Mouse (Mus musculus): Measurements from ENCODE around the gene Has3.

Has3 gene

DNA sequence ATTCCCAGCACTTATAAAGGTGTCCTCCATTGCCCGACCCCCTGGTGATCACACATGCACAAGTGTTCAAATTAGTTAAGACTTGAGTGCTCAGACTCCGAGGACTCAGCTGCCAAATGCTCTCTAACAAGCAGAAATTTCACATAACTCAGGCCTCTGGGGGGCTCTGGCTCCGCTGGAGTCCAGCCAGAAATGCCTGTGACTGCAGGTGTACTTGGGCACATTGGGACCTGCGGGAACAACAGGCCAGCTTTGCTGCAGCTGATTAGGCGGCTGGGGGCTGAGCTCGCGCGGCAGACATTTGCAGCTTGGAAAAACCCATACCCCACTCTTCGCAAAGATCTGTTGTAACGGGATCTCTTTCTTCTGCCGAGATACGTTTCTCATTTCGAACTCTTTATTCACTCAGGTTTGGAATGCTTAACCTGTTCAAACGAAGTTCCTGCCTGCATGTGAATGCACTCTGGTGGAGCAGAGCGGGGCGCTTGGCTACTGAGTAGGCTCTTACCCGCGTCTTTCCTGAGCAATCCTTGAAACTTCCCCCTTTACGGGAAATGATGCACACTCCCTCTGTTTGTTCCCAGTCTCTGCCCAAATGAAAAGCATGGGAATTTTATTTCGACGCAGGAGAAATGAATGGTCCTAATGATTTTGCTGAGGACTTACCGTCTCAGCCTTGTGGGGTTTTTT, 62.5 kb downstream of the Has3 start:
- no peak for DNase-seq (ENCODE audit: low read depth, low spot score)

DNA sequence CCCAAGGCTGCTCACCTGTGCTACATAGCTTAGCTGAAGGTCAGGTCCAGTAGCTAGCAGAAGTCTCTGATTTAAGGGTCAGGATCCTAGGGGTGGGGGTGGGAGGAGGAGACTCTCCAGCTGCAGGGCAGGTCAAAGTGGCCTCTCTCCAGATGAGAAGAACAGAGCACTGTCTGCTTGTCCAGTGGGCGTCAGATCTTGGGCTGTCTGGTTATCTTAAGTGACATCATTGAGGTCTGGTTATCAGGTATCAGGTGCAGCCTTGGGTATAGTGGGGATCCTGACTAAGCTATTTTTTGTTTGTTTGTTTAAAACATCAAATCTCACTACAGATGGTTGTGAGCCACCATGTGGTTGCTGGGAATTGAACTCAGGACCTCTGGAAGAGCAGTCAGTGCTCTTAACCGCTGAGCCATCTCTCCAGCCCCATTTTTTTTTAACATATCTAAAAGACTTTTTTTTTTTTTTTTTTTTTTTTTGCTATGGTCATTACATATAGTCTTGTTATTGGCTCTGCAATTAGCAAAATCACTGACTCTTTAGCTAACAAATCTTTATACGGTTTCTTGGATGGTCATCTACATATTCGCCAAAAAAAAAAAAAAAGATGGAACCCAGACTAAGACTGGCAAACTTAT, 63.6 kb downstream of the Has3 start:
- no peak for DNase-seq (ENCODE audit: low read depth, low spot score)
